Mouse (Mus musculus) E14TG2a.4 (cell line): ENCODE results near the gene Zfp27.

ENCODE experiments used
- CTCF ChIP-seq: conservative IDR thresholded peaks from 2 replicates; pipeline ENCODE4 v1.5.1; 2014; ENCODE audit warnings: low read length
- NANOG ChIP-seq: IDR thresholded peaks from 2 replicates; pipeline ENCODE4 v1.6.1; 2014; ENCODE audit warnings: borderline replicate concordance, low read length, mixed read lengths
- POU5F1 ChIP-seq: IDR thresholded peaks from 2 replicates; pipeline ENCODE4 v1.6.1; 2014; ENCODE audit warnings: low read length, borderline replicate concordance

DNA sequence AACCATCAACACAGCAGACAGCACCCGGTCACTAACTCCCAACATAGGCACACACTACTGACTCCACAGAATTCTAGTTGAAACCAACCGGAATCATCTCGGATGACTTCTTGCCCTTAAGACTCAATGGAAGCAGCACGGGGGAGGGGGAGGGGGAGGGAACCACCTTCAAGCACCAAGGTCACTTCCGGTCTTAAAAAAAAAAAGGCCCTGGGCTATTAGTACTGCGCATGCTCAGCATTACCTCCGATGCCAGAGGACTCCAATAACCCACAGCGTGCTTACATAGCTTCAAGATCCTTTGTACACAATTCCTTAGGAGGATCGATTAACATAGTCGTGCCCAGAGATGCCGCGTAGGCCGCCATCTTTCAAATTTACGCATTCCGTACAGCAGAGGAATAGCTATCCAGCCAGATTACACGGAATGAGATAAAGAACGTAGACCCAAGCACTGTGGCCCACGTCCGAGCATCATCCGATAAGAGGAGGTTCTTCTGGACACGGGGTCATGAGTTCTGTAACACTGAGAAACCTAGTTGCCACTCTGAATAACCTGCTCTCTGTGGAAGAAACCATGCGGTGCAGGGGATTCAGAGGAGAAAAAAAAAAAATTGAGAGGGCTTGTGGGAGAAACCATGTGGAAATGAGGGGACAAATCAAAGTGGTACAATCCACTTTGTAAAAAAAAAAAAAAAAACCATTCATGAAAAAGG lies at the start of gene Zfp27:
- TF ChIP-seq CTCF (no peak), POU5F1 (no peak), NANOG (no peak)
